Mouse (Mus musculus): ENCODE measurements at regions not wholly inside any gene's neighbourhood (a gene's known extent, or its start where the extent isn't known, plus 50 kb on each side); places are given as distances from the start of the nearest gene placed in this dataset.

GRCm38 (mm10) chr8:100796628-100797027 lies 1380.4 kb upstream of the Cdh8 start:
- no peak for DNase-seq (ENCODE audit: extremely low spot score, low read depth, low spot score)

DNA sequence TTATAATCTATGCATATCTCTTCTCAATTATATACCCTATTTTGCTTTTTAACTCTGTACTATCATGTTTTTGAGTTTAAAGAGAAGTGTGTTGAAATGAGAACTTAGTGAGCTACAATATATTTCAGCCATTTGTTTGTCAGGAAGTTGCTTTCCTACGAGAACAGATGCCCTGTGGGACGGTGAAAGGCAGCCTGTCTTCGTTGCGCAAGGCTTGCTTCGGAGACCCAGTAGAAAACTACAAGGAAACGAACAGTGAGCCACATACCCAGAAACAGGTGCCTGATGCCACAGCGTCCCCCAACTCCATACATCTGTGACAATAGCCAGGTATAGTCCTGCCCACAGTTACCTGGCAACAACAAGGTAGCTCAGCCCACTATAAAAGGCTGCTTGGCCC lies 1377.7 kb upstream of the Cdh8 start:
- no peak for DNase-seq (ENCODE audit: extremely low spot score, low read depth, low spot score)

- DNase-seq (ENCODE audit: extremely low spot score, low read depth, low spot score), result no peak
These were observed 1374.4 kb upstream of the Cdh8 start for GRCm38 (mm10) chr8:100790592-100791141.

DNA sequence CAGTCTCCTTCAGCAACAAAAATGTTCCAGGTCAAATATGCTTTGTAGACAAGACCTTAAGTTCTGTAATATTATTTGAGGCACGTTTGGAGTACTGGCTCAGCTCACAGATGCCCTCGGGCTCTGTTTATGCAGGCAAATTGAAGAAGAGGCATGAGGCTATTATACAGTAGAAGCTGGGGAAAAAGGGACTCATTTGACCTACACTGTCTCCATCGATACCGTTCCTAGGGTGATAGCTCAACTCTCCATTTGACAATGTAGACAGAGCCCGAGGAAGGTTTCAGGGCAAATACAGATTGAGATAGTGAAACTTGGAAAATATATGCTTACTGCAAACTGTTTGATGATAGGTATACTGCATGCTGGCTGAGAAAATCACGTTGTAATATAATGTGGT lies 1371.9 kb upstream of the Cdh8 start:
- no peak for DNase-seq (ENCODE audit: extremely low spot score, low read depth, low spot score)

GRCm38 (mm10) chr8:100772742-100773370 lies 1356.6 kb upstream of the Cdh8 start:
- DNase-seq (ENCODE audit: extremely low spot score, low read depth, low spot score), result peak; percentile 54

DNA sequence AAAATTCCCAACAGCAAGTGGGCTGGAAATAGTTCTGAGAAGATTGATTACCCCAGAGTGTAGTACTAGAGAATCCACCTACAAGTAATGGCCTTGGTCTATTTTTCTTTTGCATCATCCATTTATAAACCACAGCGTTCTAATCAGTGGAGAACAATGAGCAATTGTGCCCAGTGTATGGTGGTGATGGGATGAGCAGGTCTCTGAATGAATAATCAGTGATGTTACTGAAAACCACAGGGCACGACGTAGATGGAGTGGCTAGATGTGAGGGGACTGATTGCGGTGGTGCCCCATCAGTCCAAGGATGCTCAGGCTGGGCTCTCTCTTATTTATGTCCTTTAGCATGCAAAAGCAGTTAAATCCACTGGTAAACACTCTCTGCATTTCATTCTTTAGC lies 1353.3 kb upstream of the Cdh8 start:
- DNase-seq (ENCODE audit: extremely low spot score, low read depth, low spot score), result no peak

DNA sequence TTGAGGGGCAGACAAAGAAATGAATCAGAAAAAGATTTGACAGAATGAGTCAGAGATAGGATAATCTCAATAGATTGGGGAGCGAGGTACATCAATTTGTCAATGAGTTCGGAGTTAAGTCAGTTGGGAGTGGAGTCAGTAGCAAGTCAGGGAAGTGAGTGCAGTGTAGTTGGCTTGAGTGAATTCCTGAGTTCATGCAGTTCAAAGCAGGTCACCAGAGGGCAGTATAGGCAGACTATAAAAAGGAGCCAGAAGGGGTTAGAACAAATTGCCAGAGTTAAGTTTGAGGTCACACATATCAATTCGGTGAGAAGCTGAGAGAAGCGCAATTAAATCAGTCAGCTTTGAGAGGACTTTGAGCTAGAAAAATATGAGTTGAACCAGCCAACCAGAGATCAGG lies 1317.7 kb upstream of the Cdh8 start:
- DNase-seq (ENCODE audit: extremely low spot score, low read depth, low spot score), result no peak

DNA sequence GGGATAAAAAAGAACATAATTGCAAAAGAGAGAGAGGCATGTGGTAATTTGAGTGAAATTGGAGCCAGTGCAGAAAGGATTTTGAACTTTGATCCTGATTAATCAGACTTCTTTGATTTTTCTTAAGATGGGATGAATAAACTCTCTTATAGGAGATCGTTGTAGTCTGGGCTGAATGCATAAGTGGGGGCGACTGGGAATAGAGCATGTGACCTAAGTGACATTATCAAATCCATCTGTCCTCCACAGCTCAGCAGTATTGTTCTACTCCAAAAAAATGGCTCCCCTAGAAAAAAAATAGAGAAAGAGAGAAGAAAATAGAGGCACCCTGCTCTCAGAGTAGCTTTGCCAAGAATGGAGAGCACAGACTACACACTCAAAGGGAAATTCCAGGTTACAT lies 1286.1 kb upstream of the Cdh8 start:
- no peak for DNase-seq (ENCODE audit: extremely low spot score, low read depth, low spot score)

DNA sequence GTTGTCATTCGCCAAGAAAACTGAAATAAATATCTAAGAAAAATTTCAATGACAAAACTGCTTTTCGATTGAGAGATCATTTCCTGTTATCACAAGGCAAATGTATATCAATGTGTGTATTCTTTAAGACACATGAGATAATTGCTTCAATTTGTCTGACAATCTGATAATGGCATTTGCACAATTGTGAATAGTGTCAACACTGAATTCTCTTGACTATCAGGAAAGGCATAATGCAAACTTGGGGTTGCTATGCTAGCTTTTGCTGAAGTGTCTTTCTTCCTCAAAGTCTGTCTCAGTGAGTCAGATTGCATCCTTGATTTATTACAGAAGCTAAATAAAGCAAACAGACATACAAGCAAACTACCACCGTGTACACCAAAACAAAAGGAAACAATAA lies 1278.8 kb upstream of the Cdh8 start:
- no peak for DNase-seq (ENCODE audit: extremely low spot score, low read depth, low spot score)

GRCm38 (mm10) chr8:100678580-100678979 lies 1262.3 kb upstream of the Cdh8 start:
- DNase-seq (ENCODE audit: extremely low spot score, low read depth, low spot score), result no peak

Measured in hindlimb bud, embryonic 11.5 days (tissue).